Mouse (Mus musculus): ENCODE measurements around the gene Rsph3b. TPM values are rescaled to one million over a fixed set of nuclear protein-coding genes. Genes with fewer than 3 reads are reported as not detected.

Gene Rsph3b
- polyA plus RNA-seq, 1 experiment from 2014 or later = 41.6 TPM

Small RNA genes lying within 50 kb of the gene (microRNA-seq; reads per million reads assigned to microRNA genes)
- gene Mir692-1 = not detected

Other genes starting within 250 kb of the Rsph3b start
- gene Ezr, start 165.9 kb downstream of the Rsph3b start, polyA plus RNA-seq (2016; fragmentation: Nextera tagmentation; extraction: Ambion mirVana) = 67.1 and 87.8 TPM in 2 replicates
- gene Tagap1, start 12.5 kb upstream of the Rsph3b start, polyA plus RNA-seq (2016; fragmentation: Nextera tagmentation; extraction: Ambion mirVana) = 50.4 and 55.7 TPM in 2 replicates
- 105 and 110 TPM in 2 replicates for gene Rnaset2b, start 22.0 kb upstream of the Rsph3b start, polyA plus RNA-seq (2016; fragmentation: Nextera tagmentation; extraction: Ambion mirVana)
- gene Gm49721, start 30.2 kb upstream of the Rsph3b start, polyA plus RNA-seq (2016; fragmentation: Nextera tagmentation; extraction: Ambion mirVana) = 0.28 and 0.38 TPM in 2 replicates
- gene Gm1604a, start 76.9 kb upstream of the Rsph3b start, polyA plus RNA-seq (2016; fragmentation: Nextera tagmentation; extraction: Ambion mirVana) = not detected in 2 replicates
- gene Rps6ka2, start 221.4 kb upstream of the Rsph3b start, polyA plus RNA-seq (2016; fragmentation: Nextera tagmentation; extraction: Ambion mirVana) = 36.8 and 40.7 TPM in 2 replicates

Measured in neural tube, embryonic 12.5 days (tissue).